Mouse (Mus musculus) adipocyte (in vitro differentiated cells): ENCODE results near the gene B3galt5.
A peak's percentile ranks its signal among the peaks of the same experiment; 100 is the strongest.

ENCODE experiments used
- DNase-seq: peaks from one replicate; pipeline ENCODE4 v3.0.0-alpha.2; 2016; ENCODE audit warnings: low spot score

The B3galt5 gene

DNA sequence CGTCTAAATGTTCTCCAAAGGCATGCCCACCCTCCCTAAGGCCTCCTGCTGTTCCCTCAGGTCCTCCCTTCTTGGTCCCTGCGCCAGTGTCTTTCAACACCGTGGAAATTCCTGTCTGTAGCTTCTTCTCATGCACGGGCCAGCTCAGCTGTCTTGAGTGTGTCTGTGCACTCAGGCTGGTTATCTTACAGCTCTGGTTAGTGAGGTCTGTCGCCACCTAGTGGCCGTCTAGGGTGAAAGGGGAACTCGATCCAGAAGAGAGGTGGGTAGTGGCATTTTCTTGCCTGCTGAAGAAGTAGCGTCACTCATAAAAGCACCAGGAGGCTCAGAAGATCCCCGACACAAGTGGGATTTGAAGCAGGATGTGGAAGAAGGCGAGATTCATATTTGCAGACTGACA is 109.5 kb downstream of the B3galt5 start:
- peak; percentile 84 for DNase-seq

GRCm38 (mm10) chr16:96348070-96348469 is 112.5 kb downstream of the B3galt5 start:
- no peak for DNase-seq

GRCm38 (mm10) chr16:96348766-96349165 is 113.2 kb downstream of the B3galt5 start:
- DNase-seq: no peak

- no peak for DNase-seq
These were observed 115.9 kb downstream of the B3galt5 start for GRCm38 (mm10) chr16:96351520-96351919.

- no peak for DNase-seq
These were observed 117.8 kb downstream of the B3galt5 start for GRCm38 (mm10) chr16:96353296-96353896.

DNA sequence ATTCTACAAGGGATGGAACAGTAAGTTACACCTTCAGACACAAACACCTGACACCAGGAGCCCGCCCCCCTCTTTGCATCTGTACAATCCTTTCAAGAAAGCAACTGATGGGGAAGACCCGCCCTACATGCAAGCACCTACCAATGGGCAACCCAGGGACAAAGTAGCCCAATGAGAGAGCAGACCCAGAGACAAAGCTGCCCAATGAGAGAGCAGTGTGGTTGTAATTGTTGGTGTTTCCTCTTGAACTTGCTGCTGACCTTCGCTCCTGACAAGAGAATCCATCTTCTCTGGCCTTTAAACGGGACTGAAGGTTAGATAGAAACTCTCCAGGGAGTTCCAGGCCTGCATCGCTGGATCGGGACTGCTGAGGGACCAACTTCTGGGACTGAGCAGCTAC is 118.4 kb downstream of the B3galt5 start:
- no peak for DNase-seq

DNA sequence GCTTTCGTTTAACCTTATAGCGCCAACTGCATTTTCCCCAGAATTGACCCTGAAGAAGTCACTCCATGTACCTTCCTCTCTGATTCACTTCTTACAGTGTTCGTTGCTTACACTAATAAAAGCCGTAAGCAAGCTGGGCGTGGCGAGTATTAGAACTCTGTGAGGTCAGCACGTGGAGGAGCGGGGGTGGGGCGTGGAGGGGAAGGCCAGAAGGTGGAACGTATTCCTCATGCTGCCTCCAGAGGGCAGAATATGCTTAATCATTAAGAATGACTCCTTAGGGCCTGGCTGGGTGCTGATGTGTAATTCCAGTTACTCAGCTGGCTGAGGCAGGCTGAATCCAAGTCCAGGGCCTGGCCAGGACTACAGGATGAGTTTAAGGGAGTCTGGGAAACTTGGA is 122.3 kb downstream of the B3galt5 start:
- peak; percentile 12 for DNase-seq

DNA sequence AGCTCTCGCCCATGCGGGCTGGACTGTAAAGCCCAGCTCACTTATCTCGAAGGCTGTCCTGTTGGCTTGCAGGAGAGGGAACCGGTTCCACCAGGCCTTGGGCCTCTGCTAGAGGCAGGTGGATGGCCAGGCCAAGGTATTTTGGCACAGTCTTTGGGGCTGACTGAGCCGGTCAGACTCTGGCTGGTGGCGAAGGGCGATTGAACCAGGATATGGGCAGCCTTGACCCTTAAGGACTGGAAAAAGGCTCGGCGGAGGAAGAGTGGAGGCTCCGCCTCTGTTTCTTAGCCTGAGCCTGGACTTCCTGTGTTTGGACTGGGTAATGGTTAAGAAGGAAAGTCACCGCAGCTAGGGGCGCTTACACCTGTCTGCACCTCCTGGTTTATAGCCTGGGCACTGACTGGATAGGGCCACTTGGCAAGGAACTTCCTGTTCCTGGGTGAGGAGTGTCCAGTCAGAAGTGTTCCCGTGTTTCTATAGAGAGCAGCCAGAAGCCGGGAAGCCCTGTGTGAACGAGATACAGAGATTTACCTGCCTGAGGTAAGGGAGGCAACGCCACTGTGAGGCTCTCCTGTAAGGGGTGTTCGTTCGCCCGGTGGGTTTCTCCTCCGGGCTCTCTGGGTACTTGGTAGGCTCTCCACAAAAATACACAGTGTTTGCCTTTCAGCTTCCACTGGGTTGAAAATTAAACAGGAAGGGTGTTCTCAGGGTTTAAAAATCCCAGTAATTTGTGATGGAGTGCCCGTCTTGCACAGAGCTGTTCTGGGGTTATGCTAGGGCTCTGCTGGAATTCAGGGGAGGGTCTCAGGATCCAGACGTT is 125.9 kb downstream of the B3galt5 start:
- no peak for DNase-seq

- no peak for DNase-seq
These were observed 127.3 kb downstream of the B3galt5 start for GRCm38 (mm10) chr16:96362873-96363272.

GRCm38 (mm10) chr16:96363277-96363676 is 127.7 kb downstream of the B3galt5 start:
- DNase-seq: no peak

DNA sequence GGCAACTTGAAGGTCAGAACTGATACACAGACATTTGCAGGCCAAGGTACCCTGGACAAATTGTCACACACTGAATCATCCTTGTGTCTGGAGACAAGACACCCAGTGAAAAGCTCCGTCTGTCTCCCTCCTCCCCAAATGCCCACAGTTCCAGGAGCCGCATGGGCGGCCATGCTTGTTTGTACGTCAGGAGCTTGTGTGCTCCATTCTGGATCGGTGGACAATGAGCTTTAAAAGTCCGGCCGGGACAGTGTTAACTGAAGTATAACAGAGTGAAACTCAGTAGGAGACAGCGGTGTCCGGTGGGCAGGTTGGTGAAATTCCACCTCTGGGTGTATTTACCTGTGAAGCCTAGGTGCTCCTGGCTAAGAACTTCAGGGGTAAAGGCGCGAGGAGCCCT is 129.3 kb downstream of the B3galt5 start:
- no peak for DNase-seq
